Mouse (Mus musculus): ENCODE measurements around the gene Kcnc3. TPM values are rescaled to one million over a fixed set of nuclear protein-coding genes. Genes with fewer than 3 reads are reported as not detected.

Gene Kcnc3
- polyA plus RNA-seq, 1 experiment = 0.02 TPM

DNA sequence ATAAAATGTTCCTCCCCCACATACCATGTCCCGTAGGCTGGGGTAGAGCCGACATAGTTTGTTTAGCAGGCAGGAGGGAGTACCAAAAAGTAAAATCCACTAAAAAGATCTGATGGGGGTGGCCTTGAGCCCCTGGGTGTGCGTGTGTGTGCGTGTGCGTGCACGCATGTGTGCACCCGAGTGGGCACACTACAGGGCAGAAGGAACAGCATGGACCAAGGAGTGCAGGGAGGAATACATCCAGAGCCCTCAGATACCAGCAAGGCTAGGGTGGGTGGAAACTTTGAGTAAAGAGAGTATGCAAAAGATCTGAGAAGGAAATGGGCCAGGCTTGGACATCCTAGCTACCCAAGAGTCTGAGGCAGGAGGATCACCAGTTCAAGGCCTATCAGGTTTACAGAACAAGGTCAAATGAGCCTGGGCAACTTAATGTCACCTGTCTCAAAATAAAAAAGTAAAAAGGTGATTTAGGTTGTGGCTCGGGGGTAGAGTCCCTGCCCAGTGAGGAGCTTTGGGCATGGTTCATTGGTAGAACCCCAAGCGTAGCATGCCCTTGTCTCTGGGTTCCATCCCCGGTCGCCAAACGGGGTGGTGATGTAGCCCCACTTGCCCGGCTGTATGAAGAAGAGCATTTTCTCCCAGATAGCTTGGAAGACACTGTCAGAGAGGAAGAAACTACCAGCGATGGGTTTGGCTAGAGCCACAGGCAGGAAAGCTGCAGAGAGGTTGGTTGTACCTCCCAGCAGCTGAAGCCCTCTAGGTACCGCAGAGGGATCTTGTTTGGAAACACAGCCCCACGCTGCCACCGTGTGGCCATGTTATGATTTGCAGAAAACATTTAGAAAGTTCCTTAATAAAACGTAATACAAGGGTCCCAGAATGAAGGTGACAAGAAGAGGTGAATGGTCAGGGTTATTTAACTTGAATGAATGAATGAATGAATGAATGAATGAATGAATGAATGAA lies 29.7 kb upstream of the Kcnc3 start:
- TF ChIP-seq GATA1 (IDR thresholded peaks at IDR 0.05; ENCODE audit: low read length) = no peak

- TF ChIP-seq GATA1 (IDR thresholded peaks at IDR 0.05; ENCODE audit: low read length) = no peak
These were observed 27.2 kb upstream of the Kcnc3 start for GRCm38 (mm10) chr7:44563284-44563683.

DNA sequence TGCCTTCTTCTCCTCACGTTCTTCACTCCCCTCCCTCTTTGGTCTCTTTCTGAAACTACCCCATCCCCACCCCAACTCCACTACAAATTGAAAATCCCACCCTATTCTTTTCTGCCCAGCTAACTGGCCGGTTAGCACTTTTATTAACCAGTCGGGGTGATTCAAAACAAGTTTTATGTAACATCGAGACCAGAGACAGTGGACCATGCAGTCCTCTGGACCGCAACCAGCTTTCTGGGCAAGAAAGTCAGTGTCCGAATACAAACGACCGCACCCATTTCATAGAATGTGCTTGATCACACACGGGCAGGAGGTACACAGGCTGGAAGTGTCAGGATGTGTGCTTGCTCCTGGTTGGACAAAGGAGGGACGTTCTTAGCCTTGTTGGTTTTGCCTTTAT lies 26.0 kb upstream of the Kcnc3 start:
- TF ChIP-seq GATA1 (IDR thresholded peaks at IDR 0.05; ENCODE audit: low read length) = no peak

DNA sequence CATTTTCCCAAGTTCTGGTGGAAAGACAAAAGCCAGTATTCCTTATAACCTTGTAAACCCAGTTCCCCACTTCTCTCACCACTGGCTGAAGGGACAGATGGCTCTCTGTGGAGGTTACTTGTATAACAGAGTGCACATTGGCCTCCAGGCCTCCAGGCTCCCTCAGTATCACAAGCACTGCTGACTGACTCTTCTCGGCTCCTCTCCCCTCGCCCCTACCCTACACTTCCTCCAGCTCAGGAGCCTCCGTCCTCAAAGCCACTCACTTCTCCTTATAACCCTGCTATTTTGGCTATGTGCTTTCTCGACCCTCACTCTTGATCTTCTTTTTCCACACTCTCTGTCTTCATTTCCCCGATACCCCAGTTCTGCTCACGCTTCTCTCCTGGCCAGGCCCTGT lies 25.1 kb upstream of the Kcnc3 start:
- no peak for TF ChIP-seq GATA1 (IDR thresholded peaks at IDR 0.05; ENCODE audit: low read length)

- no peak for TF ChIP-seq GATA1 (IDR thresholded peaks at IDR 0.05; ENCODE audit: low read length)
These were observed 21.7 kb upstream of the Kcnc3 start for GRCm38 (mm10) chr7:44568803-44569202.

- no peak for TF ChIP-seq GATA1 (IDR thresholded peaks at IDR 0.05; ENCODE audit: low read length)
These were observed 19.5 kb upstream of the Kcnc3 start for GRCm38 (mm10) chr7:44570989-44571388.

DNA sequence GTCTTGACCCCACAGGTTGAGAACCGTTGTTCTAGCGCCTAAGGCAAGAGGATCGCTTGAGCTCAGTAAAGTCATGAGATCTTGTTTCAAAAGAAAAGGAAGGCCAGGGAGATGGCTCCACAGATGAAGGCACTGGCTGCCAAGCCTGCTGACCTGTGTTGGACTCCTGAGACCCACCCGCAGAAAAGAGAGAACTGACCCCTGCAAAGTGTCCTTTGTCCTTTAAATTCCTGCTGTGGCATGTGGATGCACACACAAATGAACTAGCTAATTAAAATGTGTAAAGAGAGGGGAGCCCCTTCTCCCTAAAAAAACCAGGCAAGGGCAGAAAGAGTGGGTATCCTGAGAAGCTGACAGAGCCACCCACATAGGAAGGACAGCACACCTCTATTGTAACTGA lies 18.7 kb upstream of the Kcnc3 start:
- no peak for TF ChIP-seq GATA1 (IDR thresholded peaks at IDR 0.05; ENCODE audit: low read length)

DNA sequence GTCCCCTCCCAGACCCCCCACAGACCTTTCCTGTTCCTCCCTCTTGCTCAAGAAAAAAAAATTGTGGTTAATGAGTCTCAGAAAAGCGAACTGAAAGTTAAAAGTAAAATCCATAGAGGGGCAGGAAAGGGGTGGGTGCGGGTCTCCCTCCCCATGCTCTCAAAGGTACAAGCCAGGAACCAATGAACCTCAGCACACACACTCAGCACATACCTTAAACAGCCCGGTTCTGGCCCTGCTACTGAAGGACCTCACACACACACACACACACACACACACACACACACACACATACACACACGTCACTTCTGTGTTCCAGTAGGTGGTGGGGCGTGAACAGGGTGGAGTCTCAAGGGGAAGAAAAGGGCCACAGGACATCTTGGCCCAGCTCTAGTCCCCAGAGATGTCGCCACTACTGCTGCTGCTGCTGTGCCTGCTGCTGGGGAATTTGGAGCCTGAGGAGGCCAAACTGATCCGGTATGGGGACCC lies 18.2 kb upstream of the Kcnc3 start, which contains the start of gene Napsa:
TSS of gene Napsa (plus strand) at position 168 of the 489 bp plus-strand sequence.
- no peak for TF ChIP-seq GATA1 (IDR thresholded peaks at IDR 0.05; ENCODE audit: low read length)

- TF ChIP-seq GATA1 (IDR thresholded peaks at IDR 0.05; ENCODE audit: low read length) = no peak
These were observed 17.4 kb upstream of the Kcnc3 start for GRCm38 (mm10) chr7:44572956-44573484.

DNA sequence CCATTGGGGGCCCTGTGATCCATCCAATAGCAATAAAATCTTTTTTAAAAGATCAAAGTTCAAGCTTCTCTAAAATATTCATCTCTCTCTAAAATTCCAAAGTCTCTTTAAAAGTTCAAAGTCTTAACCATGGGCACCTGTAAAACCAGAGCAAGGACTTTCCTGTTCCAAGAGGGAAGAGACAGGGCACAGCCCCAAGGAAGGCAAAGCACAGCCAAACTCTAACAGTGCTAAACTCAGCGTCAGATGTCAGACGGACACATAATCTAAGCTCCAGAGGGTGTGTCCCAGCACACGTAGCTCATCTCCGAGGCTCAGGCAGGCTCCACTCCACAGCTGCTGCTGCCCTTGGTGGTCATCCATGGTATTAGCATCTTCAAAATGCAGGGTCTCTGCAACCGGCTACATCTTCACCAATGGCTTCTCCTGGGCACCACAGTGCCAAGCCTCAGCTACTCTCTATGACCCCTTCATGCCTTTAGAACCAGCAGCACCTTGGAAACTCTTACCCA lies 14.1 kb upstream of the Kcnc3 start:
- no peak for TF ChIP-seq GATA1 (IDR thresholded peaks at IDR 0.05; ENCODE audit: low read length)

DNA sequence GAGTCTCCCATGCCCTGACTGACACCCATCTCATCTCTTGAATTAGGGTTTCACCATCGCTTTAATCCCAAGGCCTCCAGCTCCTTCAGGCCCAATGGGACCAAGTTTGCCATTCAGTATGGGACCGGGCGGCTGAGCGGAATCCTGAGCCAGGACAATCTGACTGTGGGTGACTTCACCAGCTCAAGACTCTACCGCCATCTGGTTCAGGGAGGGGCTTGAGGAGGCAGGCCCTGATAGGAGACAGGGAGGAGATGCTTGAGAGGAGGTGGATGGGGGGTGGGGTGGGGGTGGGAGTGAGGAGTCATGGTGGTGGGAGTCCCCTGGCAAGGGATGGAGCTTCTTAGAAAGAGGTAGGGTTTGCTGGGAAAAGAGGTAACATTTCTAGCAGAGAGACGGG lies 8.8 kb upstream of the Kcnc3 start:
- no peak for TF ChIP-seq GATA1 (IDR thresholded peaks at IDR 0.05; ENCODE audit: low read length)

DNA sequence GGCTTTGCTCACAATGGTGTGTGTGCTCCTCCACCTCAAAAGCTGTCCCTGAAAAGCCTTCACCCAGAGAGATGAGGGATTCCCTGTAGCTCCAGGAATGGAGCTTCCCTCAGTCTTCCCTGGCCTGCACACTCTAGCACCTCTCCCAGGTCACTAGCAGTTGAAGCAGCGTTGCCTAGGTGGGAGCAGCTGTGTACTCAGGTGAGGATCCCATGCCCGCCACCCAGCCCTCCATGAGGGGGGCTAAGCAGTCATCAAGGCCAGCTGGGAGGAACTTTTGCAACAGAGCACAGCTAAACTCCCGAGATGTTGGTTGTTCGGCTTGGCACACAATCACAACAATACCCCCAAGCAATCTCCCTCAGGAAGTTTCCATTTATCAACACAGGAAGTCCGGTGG lies 7.8 kb upstream of the Kcnc3 start:
- TF ChIP-seq GATA1 (IDR thresholded peaks at IDR 0.05; ENCODE audit: low read length) = no peak

DNA sequence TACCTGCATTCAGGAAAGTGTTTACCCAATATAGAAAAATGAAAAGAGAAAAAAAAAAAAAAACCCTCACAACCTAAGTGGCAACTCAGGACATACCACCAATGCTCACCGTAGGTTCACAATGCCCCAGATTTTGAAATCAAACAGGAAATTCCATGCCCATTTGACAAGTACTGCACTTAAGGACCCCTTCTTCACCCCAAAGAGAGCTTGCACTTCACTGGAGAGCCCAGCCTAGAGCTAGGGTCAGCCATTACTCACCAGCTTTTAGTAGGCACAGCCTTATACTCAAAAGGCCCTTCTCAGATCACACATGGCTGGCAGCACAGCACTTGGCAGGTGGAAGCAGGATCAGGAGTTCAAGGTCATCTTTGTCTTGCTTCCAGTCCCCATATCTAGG lies 7.3 kb upstream of the Kcnc3 start:
- no peak for TF ChIP-seq GATA1 (IDR thresholded peaks at IDR 0.05; ENCODE audit: low read length)

GRCm38 (mm10) chr7:44584265-44584804 lies 6.1 kb upstream of the Kcnc3 start:
- TF ChIP-seq GATA1 (IDR thresholded peaks at IDR 0.05; ENCODE audit: low read length) = no peak

GRCm38 (mm10) chr7:44584921-44585320 lies 5.5 kb upstream of the Kcnc3 start:
- TF ChIP-seq GATA1 (IDR thresholded peaks at IDR 0.05; ENCODE audit: low read length) = no peak

DNA sequence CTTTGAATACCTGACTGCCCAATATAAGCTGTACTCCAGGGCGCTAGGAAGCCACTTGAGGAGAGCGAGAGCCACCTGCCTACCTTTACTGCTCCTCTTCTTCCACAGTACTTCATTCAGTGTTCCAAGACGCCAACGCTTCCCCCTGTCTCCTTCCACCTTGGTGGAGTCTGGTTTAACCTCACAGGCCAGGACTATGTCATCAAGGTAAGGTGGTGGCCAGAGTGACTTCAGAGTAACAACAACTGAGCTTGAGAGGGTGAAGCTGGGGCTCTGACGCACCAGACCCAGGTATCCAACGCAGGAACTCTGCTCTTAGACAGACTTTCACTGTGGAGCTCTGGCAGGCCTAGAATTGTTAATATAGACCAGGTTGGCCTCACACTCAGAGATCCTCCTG lies 4.9 kb upstream of the Kcnc3 start:
- TF ChIP-seq GATA1 (IDR thresholded peaks at IDR 0.05; ENCODE audit: low read length) = no peak
